Mouse (Mus musculus): ENCODE results near the gene Robo3.

The Robo3 gene

GRCm38 (mm10) chr9:37429326-37429725 lies 3.7 kb downstream of the Robo3 start:
- no peak for DNase-seq

GRCm38 (mm10) chr9:37421239-37421638 lies 11.8 kb downstream of the Robo3 start:
- DNase-seq, result peak; percentile 53 to 72

GRCm38 (mm10) chr9:37420676-37421075 lies 12.4 kb downstream of the Robo3 start:
- DNase-seq, result peak; percentile 90 to 95

GRCm38 (mm10) chr9:37418791-37419190 lies 14.3 kb downstream of the Robo3 start:
- DNase-seq, result no peak

- no peak for DNase-seq
Observed at GRCm38 (mm10) chr9:37414666-37415065, 18.4 kb downstream of the Robo3 start.

- DNase-seq, result no peak
Observed at GRCm38 (mm10) chr9:37412989-37413388, 20.1 kb downstream of the Robo3 start.

- no peak for DNase-seq
Observed at GRCm38 (mm10) chr9:37409698-37410445, 23.2 kb downstream of the Robo3 start.

GRCm38 (mm10) chr9:37407850-37408502 lies 25.1 kb downstream of the Robo3 start:
- DNase-seq, result peak; percentile 52 to 70

GRCm38 (mm10) chr9:37406372-37406771 lies 26.7 kb downstream of the Robo3 start:
- DNase-seq, result peak in 1 of 2 experiments; percentile 30

- DNase-seq, result no peak
Observed at GRCm38 (mm10) chr9:37403011-37403410, 30.0 kb downstream of the Robo3 start.

- DNase-seq, result no peak
Observed at GRCm38 (mm10) chr9:37402501-37402900, 30.5 kb downstream of the Robo3 start.

- DNase-seq, result peak; percentile 38 to 57
Observed at GRCm38 (mm10) chr9:37401802-37402201, 31.2 kb downstream of the Robo3 start, which contains the start of gene Robo4. Gene Robo4, plus strand, starts transcription at chr9:37401897.

GRCm38 (mm10) chr9:37400585-37400984 lies 32.5 kb downstream of the Robo3 start:
- DNase-seq, result peak in 1 of 2 experiments; percentile 37

- no peak for DNase-seq
Observed at GRCm38 (mm10) chr9:37393482-37394131, 39.4 kb downstream of the Robo3 start.

GRCm38 (mm10) chr9:37392071-37392470 lies 41.0 kb downstream of the Robo3 start:
- DNase-seq, result no peak

- no peak for DNase-seq
Observed at GRCm38 (mm10) chr9:37390891-37391290, 42.2 kb downstream of the Robo3 start.

GRCm38 (mm10) chr9:37384284-37385182 lies 48.5 kb downstream of the Robo3 start:
- DNase-seq, result peak; percentile 66 to 72

- DNase-seq, result no peak
Observed at GRCm38 (mm10) chr9:37383161-37383560, 49.9 kb downstream of the Robo3 start.

GRCm38 (mm10) chr9:37375718-37376117 lies 57.3 kb downstream of the Robo3 start:
- no peak for DNase-seq

- no peak for DNase-seq
Observed at GRCm38 (mm10) chr9:37371232-37371801, 61.7 kb downstream of the Robo3 start.

- DNase-seq, result peak; percentile 20 to 54
Observed at GRCm38 (mm10) chr9:37368860-37369259, 64.2 kb downstream of the Robo3 start.

All from kidney, postnatal 4 days (tissue).